ENCODE assay signal across 23 mouse cellular contexts in genomic region chr9:22593032-22593431, GRCm38 (mm10).
DNase-seq lines count a peak whose midpoint lies in the region; ATAC-seq lines count a peak whose summit lies in the region.
"Had no signal": no experiment of that assay in that cellular context is flagged by ENCODE, and none has a peak within 500 bp of the region (broad histone marks: within the 10 kb centered on the region; RNA-seq: fewer than 3 reads in every experiment).

No protein-coding gene starts in this region.

- H3K4me1 ChIP-seq in kidney, embryonic 16.5 days (ENCODE audit: insufficient read depth, low read length): no peaks in the 10 kb centered on the region
- H3K4me1 ChIP-seq: forebrain, embryonic 13.5 days; hindbrain, embryonic 12.5 days; hindbrain, embryonic 15.5 days had no signal

- 96% methylated on average over 5 of the region's 5 CpGs for WGBS in kidney, embryonic 16.5 days

- no peak overlapping the region for H3K27ac ChIP-seq in kidney, embryonic 16.5 days (ENCODE audit: low read length)
- H3K27ac ChIP-seq: forebrain, embryonic 10.5 days; forebrain, embryonic 13.5 days; hindbrain, embryonic 12.5 days; hindbrain, embryonic 15.5 days had no signal

- H3K4me2 ChIP-seq in kidney, embryonic 16.5 days (replicated peaks; ENCODE audit: low read depth, low read length): no peak overlapping the region
- H3K4me2 ChIP-seq: forebrain, embryonic 13.5 days; heart, embryonic 11.5 days; hindbrain, embryonic 12.5 days; hindbrain, embryonic 15.5 days had no signal

- ATAC-seq in kidney, embryonic 16.5 days (ENCODE audit: low FRiP score, low TSS enrichment): no peak
- ATAC-seq: forebrain, embryonic 13.5 days; forebrain, embryonic 16.5 days; Patski had no signal

- H3K9ac ChIP-seq in kidney, embryonic 16.5 days (replicated peaks; ENCODE audit: low read length): no peak overlapping the region
- H3K9ac ChIP-seq: forebrain, embryonic 13.5 days; hindbrain, embryonic 12.5 days; hindbrain, embryonic 15.5 days had no signal

- H3K27me3 ChIP-seq in kidney, embryonic 16.5 days (ENCODE audit: insufficient read depth, low read length): no peaks in the 10 kb centered on the region
- H3K27me3 ChIP-seq: CH12.LX; forebrain, embryonic 13.5 days; hindbrain, embryonic 12.5 days; hindbrain, embryonic 15.5 days; Patski had no signal

- H3K4me3 ChIP-seq in kidney, embryonic 16.5 days (ENCODE audit: low read length): no peak overlapping the region
- H3K4me3 ChIP-seq: forebrain, embryonic 10.5 days; forebrain, embryonic 13.5 days; hindbrain, embryonic 12.5 days; hindbrain, embryonic 15.5 days had no signal

- no peaks in the 10 kb centered on the region for H3K36me3 ChIP-seq in kidney, embryonic 16.5 days (ENCODE audit: insufficient read depth, low read length)
- H3K36me3 ChIP-seq: forebrain, embryonic 10.5 days; G1E; hindbrain, embryonic 12.5 days had no signal

- no peaks in the 10 kb centered on the region for H3K9me3 ChIP-seq in kidney, embryonic 16.5 days (ENCODE audit: low read length)
- H3K9me3 ChIP-seq: forebrain, embryonic 13.5 days; G1E; hindbrain, embryonic 12.5 days; hindbrain, embryonic 15.5 days had no signal

- DNase-seq in adrenal gland, postnatal 36 days: peak; percentile 3 to 10
- DNase-seq in adrenal gland, adult 18-20 months (ENCODE audit: low spot score in 2 of 2): no peak
- DNase-seq in kidney, adult 18-20 months: peak; percentile 5
- DNase-seq in thymus, postnatal 14 days: peak; percentile 8
- no peak for DNase-seq in thymus, postnatal 0 days (ENCODE audit: low spot score)
- peak; percentile 6 to 9 for DNase-seq in B cell, adult 2 months
- DNase-seq: adrenal gland, adult 2 months; adrenal gland, postnatal 14 days; cerebellum, adult 11-12 months; cerebellum, adult 8-10 months; cerebellum, postnatal 10 days; gastrocnemius, postnatal 25 days; heart, adult 18-20 months had no signal

Comparison
In these comparisons a context has a peak if more than half of its experiments do, and no peak if none do; other contexts are left out.
1. DNase-seq: peak in adrenal gland, postnatal 36 days (2 of 2), kidney, adult 18-20 months (single experiment), thymus, postnatal 14 days (single experiment) and B cell, adult 2 months (2 of 2); none in adrenal gland, adult 18-20 months (0 of 2) and thymus, postnatal 0 days (single experiment).